In genomic region chr11:71751689-71752088, GRCm38 (mm10) we compare ENCODE assay signal across 10 mouse cellular contexts. TPM values are rescaled to one million over a fixed set of nuclear protein-coding genes. Genes with fewer than 3 reads are reported as not detected.
A peak's percentile ranks its signal among the peaks of the same experiment; 100 is the strongest.
DNase-seq lines count a peak whose midpoint lies in the region; ATAC-seq and TF ChIP-seq lines count a peak whose summit lies in the region.
"Had no signal": no experiment of that assay in that cellular context is flagged by ENCODE, and none has a peak within 500 bp of the region (broad histone marks: within the 10 kb centered on the region; RNA-seq: fewer than 3 reads in every experiment).

No protein-coding gene starts in this region.

- H3K36me3 ChIP-seq in lung, postnatal 0 days (ENCODE audit: insufficient read depth, low read length), result no peaks in the 10 kb centered on the region
- no peaks in the 10 kb centered on the region for H3K36me3 ChIP-seq in limb, embryonic 10.5 days
- no peaks in the 10 kb centered on the region for H3K36me3 ChIP-seq in stomach, embryonic 14.5 days (ENCODE audit: control insufficient read depth, insufficient read depth, low read length)

- TF ChIP-seq EP300 in lung, postnatal 0 days (IDR thresholded peaks at IDR 0.05), result no peak

- 32% methylated on average over 12 of the region's 12 CpGs for WGBS in lung, postnatal 0 days
- WGBS in limb, embryonic 10.5 days, result 38% methylated on average over 12 of the region's 12 CpGs
- WGBS in stomach, embryonic 14.5 days, result 37% methylated on average over 12 of the region's 12 CpGs

- H3K27me3 ChIP-seq in lung, postnatal 0 days (replicated peaks; ENCODE audit: insufficient read depth, low read length), result peaks cover 19% of the 10 kb centered on the region; the same call in 1 of the 2 replicates
- H3K27me3 ChIP-seq in limb, embryonic 10.5 days (ENCODE audit: low read depth, poor library complexity, severe bottlenecking), result peaks cover 70% of the 10 kb centered on the region
- H3K27me3 ChIP-seq in stomach, embryonic 14.5 days (ENCODE audit: control insufficient read depth, insufficient read depth, low read length), result peaks cover 19% of the 10 kb centered on the region

- ATAC-seq in cerebellum, adult (ENCODE audit: insufficient number of reproducible peaks, low FRiP score, low TSS enrichment), result no peak
- ATAC-seq in lung, postnatal 0 days, result no peak
- ATAC-seq in stomach, embryonic 14.5 days (ENCODE audit: insufficient number of reproducible peaks, insufficient read depth, low FRiP score, low read depth), result no peak

- no peak for TF ChIP-seq CTCF in lung, postnatal 0 days (IDR thresholded peaks at IDR 0.05)

- H3K4me3 ChIP-seq in lung, postnatal 0 days (ENCODE audit: low read depth, low read length), result peak overlapping the region; percentile 41
- H3K4me3 ChIP-seq in limb, embryonic 10.5 days, result peak overlapping the region; percentile 69
- H3K4me3 ChIP-seq in stomach, embryonic 14.5 days (ENCODE audit: low read depth, low read length), result peak overlapping the region; percentile 51
- H3K4me3 ChIP-seq: myocyte had no signal

- no peaks in the 10 kb centered on the region for H3K9me3 ChIP-seq in lung, postnatal 0 days (ENCODE audit: low read length)
- no peaks in the 10 kb centered on the region for H3K9me3 ChIP-seq in limb, embryonic 10.5 days (replicated peaks)
- no peaks in the 10 kb centered on the region for H3K9me3 ChIP-seq in stomach, embryonic 14.5 days (ENCODE audit: control insufficient read depth, low read depth, low read length)

- no peak overlapping the region for H3K9ac ChIP-seq in lung, postnatal 0 days (replicated peaks; ENCODE audit: low read depth)
- no peak overlapping the region for H3K9ac ChIP-seq in stomach, embryonic 14.5 days (replicated peaks; ENCODE audit: low read depth, low read length)

- no peak overlapping the region for H3K27ac ChIP-seq in lung, postnatal 0 days (ENCODE audit: low read length)
- H3K27ac ChIP-seq in limb, embryonic 10.5 days, result no peak overlapping the region
- no peak overlapping the region for H3K27ac ChIP-seq in stomach, embryonic 14.5 days (ENCODE audit: low read length)

- no peaks in the 10 kb centered on the region; the same call in 1 of the 2 replicates for H3K4me1 ChIP-seq in lung, postnatal 0 days (ENCODE audit: insufficient read depth, low read depth, low read length)
- peaks cover 18% of the 10 kb centered on the region for H3K4me1 ChIP-seq in limb, embryonic 10.5 days
- peaks cover 6% of the 10 kb centered on the region; the same call in 1 of the 2 replicates for H3K4me1 ChIP-seq in stomach, embryonic 14.5 days (ENCODE audit: control insufficient read depth, insufficient read depth, low read length)

- peak; percentile 34 for DNase-seq in cerebellum, adult 8-10 months
- no peak for DNase-seq in lung, postnatal 0 days (ENCODE audit: low spot score)
- no peak for DNase-seq in lung, postnatal 36 days
- no peak for DNase-seq in limb, embryonic 10.5 days (ENCODE audit: low spot score)
- DNase-seq in c-Kit-positive CD71-positive TER-119-positive erythroid progenitor cells, embryonic 14.5 days (ENCODE audit: low spot score), result no peak
- no peak for DNase-seq in layer of hippocampus, postnatal 25 days (ENCODE audit: extremely low spot score in 1 of 2, low spot score in 1 of 2)

- H3K4me2 ChIP-seq in lung, postnatal 0 days (replicated peaks; ENCODE audit: low read depth, low read length), result peak overlapping the region; percentile 60
- peak overlapping the region; percentile 93 for H3K4me2 ChIP-seq in stomach, embryonic 14.5 days (replicated peaks; ENCODE audit: low read depth, low read length)

RNA-seq across cellular contexts. Expression of gene Wscd1, which starts 2.0 kb away (rescaled TPM):
- 14.6 and 15.4 TPM in 2 replicates for polyA plus RNA-seq in lung, postnatal 0 days (2015; fragmentation: Nextera tagmentation; extraction: Ambion mirVana)
- 2.0 and 2.5 TPM in 2 replicates for polyA plus RNA-seq in limb, embryonic 10.5 days (2016; fragmentation: Nextera tagmentation; extraction: Ambion mirVana)
- polyA plus RNA-seq in stomach, embryonic 14.5 days (2014; fragmentation: Nextera tagmentation; extraction: Ambion mirVana), result 2.0 and 2.3 TPM in 2 replicates
- 100 to 1,000 TPM; 117 to 124 TPM for total RNA-seq in layer of hippocampus, postnatal 25 days (2021)
- total RNA-seq: hematopoietic stem cell, adult 5-6 weeks had no signal
